Mouse (Mus musculus) liver, adult 2 months (tissue): ENCODE results near the gene Sh3bp5l.

ENCODE experiments used
- CTCF ChIP-seq: fragments of 200-500 bp; IDR thresholded peaks from 2 replicates; pipeline ENCODE4 v1.5.1; 2011; ENCODE audit warnings: low read depth, low read length, control low read depth
- POLR2A ChIP-seq: fragments of 200-500 bp; IDR thresholded peaks from 2 replicates; pipeline ENCODE4 v1.6.1; 2011; ENCODE audit warnings: low read length, control low read depth; ENCODE audit not compliant: insufficient read depth; ENCODE audit errors: extremely low read depth

- no peak for TF ChIP-seq CTCF
- TF ChIP-seq POLR2A = no peak
Observed at GRCm38 (mm10) chr11:58316344-58316743, 14.2 kb upstream of the Sh3bp5l start.
